Mouse (Mus musculus) liver, adult 2 months (tissue): ENCODE measurements at regions not wholly inside any gene's neighbourhood (a gene's known extent, or its start where the extent isn't known, plus 50 kb on each side); places are given as distances from the start of the nearest gene placed in this dataset.

ENCODE experiments used
- DNase-seq: peaks from one replicate; pipeline ENCODE4 v3.0.0-alpha.2; 2011; ENCODE audit warnings: low read depth, low spot score; ENCODE audit errors: extremely low read depth
- H3K27ac ChIP-seq: fragments of 200-500 bp; replicated peaks from 2 replicates; pipeline ENCODE4 v1.5.1; 2012; ENCODE audit warnings: low read depth, mild to moderate bottlenecking, control low read depth, inconsistent platforms, low read length; ENCODE audit not compliant: insufficient read depth
- H3K27me3 ChIP-seq: fragments of 200-500 bp; 2 replicates; pipeline ENCODE4 v1.6.1; 2012; ENCODE audit warnings: mild to moderate bottlenecking, moderate library complexity, low read length, inconsistent platforms; ENCODE audit not compliant: control insufficient read depth, insufficient read depth
- H3K36me3 ChIP-seq: fragments of 200-500 bp; 2 replicates; pipeline ENCODE4 v1.6.1; 2012; ENCODE audit warnings: low read length, inconsistent platforms; ENCODE audit not compliant: control insufficient read depth, insufficient read depth
- H3K4me1 ChIP-seq: fragments of 200-500 bp; 2 replicates; pipeline ENCODE4 v1.6.1; 2011; ENCODE audit warnings: low read length; ENCODE audit not compliant: control insufficient read depth, insufficient read depth
- H3K4me3 ChIP-seq: fragments of 200-500 bp; 2 replicates; pipeline ENCODE4 v1.5.1; 2011; ENCODE audit warnings: low read depth, mild to moderate bottlenecking, control low read depth, low read length, moderate library complexity; ENCODE audit not compliant: insufficient read depth
- H3K79me2 ChIP-seq: fragments of 200-500 bp; 2 replicates; pipeline ENCODE4 v1.6.1; 2012; ENCODE audit warnings: inconsistent platforms, mild to moderate bottlenecking, low read length, moderate library complexity; ENCODE audit not compliant: control insufficient read depth, insufficient read depth
- H3K9ac ChIP-seq: fragments of 200-500 bp; 2 replicates; pipeline ENCODE4 v1.6.1; 2012; ENCODE audit warnings: low read depth, mild to moderate bottlenecking, control low read depth, inconsistent platforms, low read length
- CTCF ChIP-seq: fragments of 200-500 bp; IDR thresholded peaks from 2 replicates; pipeline ENCODE4 v1.5.1; 2011; ENCODE audit warnings: low read depth, low read length, control low read depth
- POLR2A ChIP-seq: fragments of 200-500 bp; IDR thresholded peaks from 2 replicates; pipeline ENCODE4 v1.6.1; 2011; ENCODE audit warnings: low read length, control low read depth; ENCODE audit not compliant: insufficient read depth; ENCODE audit errors: extremely low read depth
- WGBS: fragments of 180-500 bp; shearing (Covaris S2); methylation state at CpG from one replicate; pipeline ENCODE4 v1.1.7; 2018; 5-methylcytosine and 5-hydroxymethylcytosine counted together

GRCm38 (mm10) chr5:118815783-118816182, 255.3 kb downstream of the Med13l start:
- H3K36me3 ChIP-seq, result no peaks in the 10 kb centered on the region
- no peaks in the 10 kb centered on the region for H3K79me2 ChIP-seq
- 55% methylated on average over 5 of the region's 5 CpGs for WGBS
- no peaks in the 10 kb centered on the region for H3K4me1 ChIP-seq
- TF ChIP-seq POLR2A (no peak), CTCF (no peak)
- H3K9ac ChIP-seq, result no peak overlapping the region
- no peak overlapping the region for H3K27ac ChIP-seq
- no peak overlapping the region for H3K4me3 ChIP-seq
- DNase-seq, result no peak
- no peaks in the 10 kb centered on the region for H3K27me3 ChIP-seq

DNA sequence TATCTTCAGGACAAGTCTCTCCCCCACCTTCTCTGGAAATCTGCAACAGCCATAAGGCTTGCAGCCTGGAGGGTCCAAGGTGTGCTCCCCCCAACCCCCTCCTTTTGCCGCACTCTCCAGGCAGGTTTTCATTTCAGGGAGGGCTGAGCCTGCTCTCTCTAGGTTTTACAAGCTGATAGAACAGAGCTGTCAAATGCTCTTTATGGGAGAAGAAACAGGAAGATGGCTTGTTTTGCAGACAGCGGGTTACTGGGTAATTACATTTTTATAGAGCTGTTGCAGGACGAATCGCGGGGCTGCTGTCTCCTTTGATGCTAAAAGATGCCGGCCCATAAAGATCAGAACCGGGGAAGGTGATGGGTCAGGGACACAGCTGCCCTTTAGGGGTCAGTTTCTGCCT, 257.8 kb downstream of the Med13l start:
- no peaks in the 10 kb centered on the region for H3K4me1 ChIP-seq
- H3K4me3 ChIP-seq, result no peak overlapping the region
- H3K27me3 ChIP-seq, result no peaks in the 10 kb centered on the region
- no peak for DNase-seq
- H3K27ac ChIP-seq, result no peak overlapping the region
- no peaks in the 10 kb centered on the region for H3K79me2 ChIP-seq
- no peak for TF ChIP-seq POLR2A
- TF ChIP-seq CTCF, result no peak
- H3K36me3 ChIP-seq, result no peaks in the 10 kb centered on the region
- WGBS, result 79% methylated on average over 7 of the region's 7 CpGs
- H3K9ac ChIP-seq, result no peak overlapping the region

DNA sequence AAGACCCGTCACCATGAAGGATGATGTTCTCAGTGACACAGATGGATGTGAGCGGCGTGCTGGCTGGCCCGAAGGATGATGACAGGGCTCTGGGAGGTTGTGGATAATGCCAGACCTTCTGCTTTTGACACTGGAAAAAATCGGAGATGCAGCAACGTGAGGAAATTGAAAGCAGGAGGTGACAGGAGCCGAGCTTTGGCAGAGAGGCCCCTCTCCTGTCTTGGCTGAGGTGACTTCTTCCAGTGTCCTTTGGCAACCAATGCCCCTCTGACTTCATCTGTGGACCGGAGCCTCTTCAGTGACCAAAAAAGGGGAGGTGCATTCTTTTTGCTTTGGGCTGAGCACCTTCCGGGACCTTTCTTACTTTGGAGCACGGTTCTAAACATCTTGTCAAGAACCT, 264.3 kb downstream of the Med13l start:
- H3K79me2 ChIP-seq, result no peaks in the 10 kb centered on the region
- TF ChIP-seq CTCF (no peak), POLR2A (no peak)
- WGBS, result 86% methylated on average over 10 of the region's 10 CpGs

GRCm38 (mm10) chr5:118829031-118829698, 268.7 kb downstream of the Med13l start:
- Histone ChIP-seq H3K27me3 (no peaks in the 10 kb centered on the region), H3K27ac (no peak overlapping the region), H3K9ac (no peak overlapping the region), H3K36me3 (no peaks in the 10 kb centered on the region), H3K4me3 (no peak overlapping the region), H3K4me1 (no peaks in the 10 kb centered on the region), H3K79me2 (no peaks in the 10 kb centered on the region)
- 79% methylated on average over 14 of the region's 14 CpGs for WGBS
- DNase-seq, result no peak
- no peak for TF ChIP-seq CTCF

More for the DNA sequence above, 264.3 kb downstream of the Med13l start:
- H3K4me3 ChIP-seq, result no peak overlapping the region
- DNase-seq, result no peak
- H3K4me1 ChIP-seq, result no peaks in the 10 kb centered on the region
- no peaks in the 10 kb centered on the region for H3K27me3 ChIP-seq
- no peak overlapping the region for H3K27ac ChIP-seq
- H3K36me3 ChIP-seq, result no peaks in the 10 kb centered on the region
- H3K9ac ChIP-seq, result no peak overlapping the region

DNA sequence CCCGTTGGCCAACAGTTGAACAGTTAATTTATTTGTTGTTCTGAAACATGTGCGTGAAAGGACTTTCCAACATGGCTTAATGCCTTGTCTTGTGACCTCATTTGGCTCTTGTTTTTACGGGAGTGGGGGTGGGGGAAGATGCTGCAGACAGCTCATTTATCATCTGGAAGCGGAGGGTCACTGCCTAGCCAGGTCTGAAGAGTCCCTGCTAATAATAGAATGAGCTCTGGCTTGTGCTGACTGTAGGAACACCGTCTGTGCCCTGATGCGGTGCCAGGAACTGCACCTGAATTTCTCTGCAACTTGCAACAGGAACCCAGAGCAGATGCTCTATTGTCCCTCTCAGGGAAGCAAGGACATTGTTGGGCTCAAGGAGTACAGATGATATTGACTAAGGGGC, 272.2 kb downstream of the Med13l start:
- no peak for TF ChIP-seq POLR2A
- no peaks in the 10 kb centered on the region for H3K27me3 ChIP-seq
- no peaks in the 10 kb centered on the region for H3K79me2 ChIP-seq
- WGBS, result 69% methylated on average over 6 of the region's 6 CpGs
- H3K27ac ChIP-seq, result no peak overlapping the region
- H3K36me3 ChIP-seq, result no peaks in the 10 kb centered on the region
- no peak overlapping the region for H3K4me3 ChIP-seq
- no peaks in the 10 kb centered on the region for H3K4me1 ChIP-seq
- H3K9ac ChIP-seq, result no peak overlapping the region
- DNase-seq, result no peak

GRCm38 (mm10) chr5:118834129-118834528, 273.6 kb downstream of the Med13l start:
- H3K27me3 ChIP-seq, result no peaks in the 10 kb centered on the region
- H3K36me3 ChIP-seq, result no peaks in the 10 kb centered on the region
- TF ChIP-seq POLR2A (no peak), CTCF (no peak)
- no peaks in the 10 kb centered on the region for H3K79me2 ChIP-seq
- no peaks in the 10 kb centered on the region for H3K4me1 ChIP-seq
- H3K27ac ChIP-seq, result no peak overlapping the region
- WGBS, result 88% methylated on average over 5 of the region's 5 CpGs
- no peak overlapping the region for H3K4me3 ChIP-seq
- no peak overlapping the region for H3K9ac ChIP-seq
- no peak for DNase-seq
